Mouse (Mus musculus) cerebellum, adult 2 months (tissue): Measurements from ENCODE around the gene Acot12.

Source experiments
- CTCF ChIP-seq: fragments of 200-500 bp; IDR thresholded peaks from 2 replicates; pipeline ENCODE4 v1.5.1; 2011; ENCODE audit warnings: low read depth, mild to moderate bottlenecking, control low read depth, low read length, moderate library complexity, borderline replicate concordance; ENCODE audit not compliant: insufficient read depth
- POLR2A ChIP-seq: fragments of 200-500 bp; IDR thresholded peaks from 2 replicates; pipeline ENCODE4 v1.6.1; 2011; ENCODE audit warnings: low read length, control low read depth, borderline replicate concordance; ENCODE audit not compliant: insufficient read depth

DNA sequence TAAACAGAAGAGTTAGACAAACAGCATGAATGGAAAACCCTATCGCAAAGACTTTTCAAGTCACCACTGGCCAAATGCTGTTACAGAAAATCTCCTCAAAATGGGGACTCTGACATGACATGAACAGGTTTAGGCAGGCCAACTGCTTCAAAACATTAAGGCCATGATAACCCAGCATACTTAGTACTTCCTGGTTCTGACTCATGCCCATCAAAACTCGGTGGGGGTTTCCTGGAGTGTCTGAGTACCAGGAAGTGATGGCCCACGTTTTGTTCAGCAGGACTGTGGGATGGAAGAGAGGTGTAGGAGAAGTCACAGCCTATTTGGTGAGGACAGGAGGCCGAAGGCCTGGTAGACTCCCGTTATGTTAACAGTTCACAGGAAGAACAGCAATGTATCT is 60.4 kb downstream of the Acot12 start:
- TF ChIP-seq CTCF (no peak), POLR2A (no peak)
